Mouse (Mus musculus): ENCODE measurements at regions not wholly inside any gene's neighbourhood (a gene's known extent, or its start where the extent isn't known, plus 50 kb on each side); places are given as distances from the start of the nearest gene placed in this dataset.

GRCm38 (mm10) chr3:41483582-41483981, 71.9 kb upstream of the Jade1 start:
- TF ChIP-seq POLR2A (IDR thresholded peaks at IDR 0.05; ENCODE audit: insufficient read depth, low read depth, low read length) (no peak), CTCF (IDR thresholded peaks at IDR 0.05) (no peak), EP300 (IDR thresholded peaks at IDR 0.05; ENCODE audit: insufficient read depth, low read depth, low read length) (no peak)

Measured in heart, adult 2 months (tissue).